Mouse (Mus musculus) E14TG2a.4 (cell line): Measurements from ENCODE around the gene Slc17a7.

Experiments
- H3K27me3 ChIP-seq: 2 replicates; pipeline ENCODE4 v1.6.1; 2014; ENCODE audit warnings: low read length, control low read depth; ENCODE audit not compliant: insufficient read depth
- H3K36me3 ChIP-seq: 2 replicates; pipeline ENCODE4 v1.6.1; 2014; ENCODE audit warnings: low read length, control low read depth; ENCODE audit not compliant: insufficient read depth
- H3K4me1 ChIP-seq: replicated peaks from 2 replicates; pipeline ENCODE4 v1.6.1; 2014; ENCODE audit warnings: low read depth, low read length, control low read depth
- H3K4me3 ChIP-seq: replicated peaks from 2 replicates; pipeline ENCODE4 v1.5.1; 2014; ENCODE audit warnings: mild to moderate bottlenecking, low read length
- H3K9me3 ChIP-seq: 2 replicates; pipeline ENCODE4 v1.6.1; 2014; ENCODE audit warnings: low read length, control low read depth
- CTCF ChIP-seq: conservative IDR thresholded peaks from 2 replicates; pipeline ENCODE4 v1.5.1; 2014; ENCODE audit warnings: low read length
- NANOG ChIP-seq: IDR thresholded peaks from 2 replicates; pipeline ENCODE4 v1.6.1; 2014; ENCODE audit warnings: borderline replicate concordance, low read length, mixed read lengths
- POU5F1 ChIP-seq: IDR thresholded peaks from 2 replicates; pipeline ENCODE4 v1.6.1; 2014; ENCODE audit warnings: low read length, borderline replicate concordance

The Slc17a7 gene

DNA sequence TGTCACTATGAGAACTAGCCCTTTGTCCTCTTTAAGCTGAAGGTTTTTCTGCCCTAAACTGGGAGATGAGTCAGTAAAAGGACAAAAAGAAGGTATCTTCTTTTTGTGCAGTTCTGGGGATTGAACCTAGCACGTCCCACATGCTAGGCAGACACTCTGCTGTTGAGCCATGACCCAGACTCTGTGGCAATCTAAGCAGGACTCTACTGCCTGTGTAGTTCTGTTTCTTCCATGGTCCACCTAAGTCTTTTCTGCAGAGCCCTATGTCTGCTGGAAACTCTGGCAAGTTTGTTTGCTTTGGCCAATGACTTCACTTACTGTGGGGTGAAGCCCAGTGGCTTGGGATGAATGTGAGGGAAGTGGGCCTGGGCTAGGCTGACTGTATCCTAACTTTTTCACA, 25.3 kb upstream of the Slc17a7 start:
- peaks cover 41% of the 10 kb centered on the region for H3K4me1 ChIP-seq
- H3K27me3 ChIP-seq: peaks cover 23% of the 10 kb centered on the region
- TF ChIP-seq POU5F1 (no peak), CTCF (no peak), NANOG (no peak)
- peaks cover 31% of the 10 kb centered on the region for H3K36me3 ChIP-seq
- H3K9me3 ChIP-seq: no peaks in the 10 kb centered on the region
- no peak overlapping the region for H3K4me3 ChIP-seq

- Histone ChIP-seq H3K36me3 (peaks cover 48% of the 10 kb centered on the region), H3K9me3 (no peaks in the 10 kb centered on the region), H3K4me1 (peaks cover 24% of the 10 kb centered on the region), H3K4me3 (no peak overlapping the region), H3K27me3 (peaks cover 23% of the 10 kb centered on the region)
- no peak for TF ChIP-seq POU5F1
- TF ChIP-seq NANOG: no peak
- TF ChIP-seq CTCF: no peak
These were observed 23.6 kb upstream of the Slc17a7 start for GRCm38 (mm10) chr7:45139904-45140723.

- TF ChIP-seq NANOG (no peak), CTCF (no peak), POU5F1 (no peak)
These were observed 22.4 kb upstream of the Slc17a7 start for GRCm38 (mm10) chr7:45141319-45141718.

GRCm38 (mm10) chr7:45141914-45142313, 21.8 kb upstream of the Slc17a7 start:
- Histone ChIP-seq H3K9me3 (no peaks in the 10 kb centered on the region), H3K27me3 (peaks cover 9% of the 10 kb centered on the region; the same call in 1 of the 2 replicates), H3K4me3 (no peak overlapping the region), H3K4me1 (peaks cover 12% of the 10 kb centered on the region), H3K36me3 (peaks cover 66% of the 10 kb centered on the region)
- TF ChIP-seq CTCF (no peak), NANOG (no peak), POU5F1 (no peak)

More at GRCm38 (mm10) chr7:45141319-45141718, 22.4 kb upstream of the Slc17a7 start:
- Histone ChIP-seq H3K4me3 (no peak overlapping the region), H3K36me3 (peaks cover 60% of the 10 kb centered on the region), H3K9me3 (no peaks in the 10 kb centered on the region), H3K4me1 (peaks cover 16% of the 10 kb centered on the region), H3K27me3 (peaks cover 13% of the 10 kb centered on the region; the same call in 1 of the 2 replicates)

GRCm38 (mm10) chr7:45144368-45145174, 19.2 kb upstream of the Slc17a7 start:
- Histone ChIP-seq H3K36me3 (peaks cover 93% of the 10 kb centered on the region), H3K4me1 (peaks cover 9% of the 10 kb centered on the region), H3K9me3 (no peaks in the 10 kb centered on the region), H3K4me3 (no peak overlapping the region), H3K27me3 (no peaks in the 10 kb centered on the region)
- no peak for TF ChIP-seq NANOG
- TF ChIP-seq CTCF: no peak
- no peak for TF ChIP-seq POU5F1

DNA sequence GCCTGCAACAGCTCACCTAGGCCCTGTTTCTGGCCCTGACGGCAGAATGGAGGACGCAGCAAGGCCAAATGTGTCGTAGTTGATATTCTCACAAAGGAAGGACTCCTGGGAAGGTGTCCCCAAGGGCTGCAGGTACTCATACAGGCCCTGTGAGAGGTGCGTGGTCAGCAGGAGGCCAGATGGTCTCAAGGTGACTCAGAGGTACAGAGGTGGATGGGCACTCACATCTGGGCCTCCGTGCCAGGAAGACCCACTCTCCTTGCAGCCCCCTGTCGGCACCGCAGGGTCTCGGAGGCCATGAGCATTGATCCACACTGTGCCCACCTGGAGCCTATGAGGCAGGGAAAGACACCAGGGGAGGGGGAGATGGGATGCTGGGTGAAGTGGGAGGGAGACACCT, 18.3 kb upstream of the Slc17a7 start:
- Histone ChIP-seq H3K4me1 (peaks cover 14% of the 10 kb centered on the region), H3K27me3 (no peaks in the 10 kb centered on the region), H3K36me3 (peaks cover 94% of the 10 kb centered on the region), H3K4me3 (no peak overlapping the region), H3K9me3 (no peaks in the 10 kb centered on the region)
- TF ChIP-seq NANOG (no peak), CTCF (no peak), POU5F1 (no peak)

DNA sequence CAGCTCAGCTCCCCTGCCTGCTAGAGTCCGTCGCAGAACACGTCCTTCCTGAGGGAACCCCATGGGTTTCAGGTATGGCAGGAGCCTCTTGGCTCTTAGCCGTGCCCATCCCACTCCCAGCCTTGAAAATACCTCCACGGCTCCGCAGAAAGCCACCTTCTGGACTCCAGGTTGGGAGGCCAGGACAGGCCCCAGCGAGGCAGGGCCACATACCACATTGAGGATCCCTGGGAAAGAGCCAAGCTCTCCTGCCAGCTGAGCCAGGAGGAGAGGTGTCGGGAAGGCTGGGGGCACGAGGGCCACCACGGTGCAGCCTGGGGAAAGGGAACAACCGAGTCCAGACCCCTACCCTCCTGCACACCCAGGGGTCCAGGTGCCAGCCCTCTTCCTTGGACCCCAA, 16.5 kb upstream of the Slc17a7 start:
- no peak for TF ChIP-seq CTCF
- peaks cover 31% of the 10 kb centered on the region for H3K4me1 ChIP-seq

GRCm38 (mm10) chr7:45147899-45148298, 15.8 kb upstream of the Slc17a7 start:
- Histone ChIP-seq H3K4me3 (no peak overlapping the region), H3K36me3 (peaks cover 88% of the 10 kb centered on the region), H3K9me3 (no peaks in the 10 kb centered on the region), H3K4me1 (peaks cover 31% of the 10 kb centered on the region), H3K27me3 (no peaks in the 10 kb centered on the region)
- TF ChIP-seq CTCF (no peak), NANOG (no peak), POU5F1 (no peak)

More for the DNA sequence above, 16.5 kb upstream of the Slc17a7 start:
- Histone ChIP-seq H3K36me3 (peaks cover 94% of the 10 kb centered on the region), H3K27me3 (no peaks in the 10 kb centered on the region), H3K9me3 (no peaks in the 10 kb centered on the region), H3K4me3 (no peak overlapping the region)
